Mouse (Mus musculus) neural tube, embryonic 14.5 days (tissue): Measurements from ENCODE around the gene Pdgfa. TPM values are rescaled to one million over a fixed set of nuclear protein-coding genes. Genes with fewer than 3 reads are reported as not detected.

Experiments
- ATAC-seq: fragments of 200-750 bp; cut with Nextera tagmentation; 2 replicates; pipeline ENCODE4 v1.8.0; 2017; ENCODE audit warnings: low read depth, mild to moderate bottlenecking, moderate TSS enrichment, moderate library complexity
- H3K27ac ChIP-seq: fragments of 300-500 bp; sonication (generic); 2 replicates; pipeline ENCODE4 v1.5.1; 2014; ENCODE audit warnings: low read depth, mild to moderate bottlenecking, control low read depth, low read length, moderate library complexity, mixed read lengths
- H3K27me3 ChIP-seq: fragments of 300-500 bp; sonication (generic); 2 replicates; pipeline ENCODE4 v1.6.1; 2014; ENCODE audit warnings: low read length; ENCODE audit not compliant: control insufficient read depth, insufficient read depth
- H3K36me3 ChIP-seq: fragments of 300-500 bp; sonication (generic); 2 replicates; pipeline ENCODE4 v1.6.1; 2014; ENCODE audit warnings: low read length, mixed read lengths; ENCODE audit not compliant: control insufficient read depth, insufficient read depth
- H3K4me1 ChIP-seq: fragments of 300-500 bp; sonication (generic); 2 replicates; pipeline ENCODE4 v1.6.1; 2014; ENCODE audit warnings: low read length; ENCODE audit not compliant: control insufficient read depth, insufficient read depth
- H3K4me2 ChIP-seq: fragments of 300-500 bp; sonication (generic); 2 replicates; pipeline ENCODE4 v1.6.1; 2014; ENCODE audit warnings: mild to moderate bottlenecking, low read depth, low read length, control low read depth
- H3K4me3 ChIP-seq: fragments of 300-500 bp; sonication (generic); 2 replicates; pipeline ENCODE4 v1.5.1; 2014; ENCODE audit warnings: low read depth, low read length, control low read depth, mixed read lengths
- H3K9ac ChIP-seq: fragments of 300-500 bp; sonication (generic); replicated peaks from 2 replicates; pipeline ENCODE4 v1.6.1; 2014; ENCODE audit warnings: low read depth, mild to moderate bottlenecking, control low read depth, low read length, mixed read lengths
- H3K9me3 ChIP-seq: fragments of 300-500 bp; sonication (generic); 2 replicates; pipeline ENCODE4 v1.6.1; 2016; ENCODE audit warnings: low read length; ENCODE audit not compliant: control insufficient read depth
- WGBS: fragments of 180-500 bp; shearing (Covaris S2); extraction: QIAGEN DNeasy Blood & Tissue Kit; methylation state at CpG from one replicate; pipeline ENCODE4 v1.1.7; 2014; 5-methylcytosine and 5-hydroxymethylcytosine counted together
- polyA plus RNA-seq: library from polyadenylated mRNA; unstranded; fragments of >200 nt; fragmentation: Nextera tagmentation; extraction: Ambion mirVana; gene quantifications from 2 replicates; pipeline ENCODE4 v1.2.1, GENCODE M21; 2014

The Pdgfa gene
- polyA plus RNA-seq, 1 experiment from 2014 or later: 23.4 TPM

DNA sequence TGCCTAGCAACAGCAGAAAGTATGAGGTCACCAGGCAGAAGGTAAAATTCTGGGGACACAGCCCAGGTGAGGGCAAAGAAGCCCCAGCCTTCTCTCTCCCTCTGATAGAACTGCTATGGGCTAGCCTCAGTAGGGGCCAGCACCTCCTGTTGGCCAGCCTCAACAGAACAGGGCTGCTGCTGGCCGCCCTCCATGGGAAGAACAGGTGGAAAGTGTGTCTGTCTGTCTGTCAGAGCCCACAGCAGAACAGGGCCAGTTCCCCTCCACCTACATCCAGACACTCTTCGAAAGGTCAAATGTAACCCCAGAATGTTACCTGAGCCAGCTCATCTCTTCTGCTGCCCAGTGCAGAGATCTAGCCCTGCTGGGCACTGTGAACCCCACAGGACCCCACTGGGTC lies 45.9 kb downstream of the Pdgfa start:
- Histone ChIP-seq H3K36me3 (no peaks in the 10 kb centered on the region), H3K27me3 (no peaks in the 10 kb centered on the region), H3K4me3 (no peak overlapping the region), H3K9ac (no peak overlapping the region), H3K27ac (no peak overlapping the region), H3K4me1 (peaks cover 19% of the 10 kb centered on the region), H3K4me2 (no peak overlapping the region), H3K9me3 (no peaks in the 10 kb centered on the region)
- no peak for ATAC-seq
- WGBS: 97% methylated on average over 2 of the region's 2 CpGs

DNA sequence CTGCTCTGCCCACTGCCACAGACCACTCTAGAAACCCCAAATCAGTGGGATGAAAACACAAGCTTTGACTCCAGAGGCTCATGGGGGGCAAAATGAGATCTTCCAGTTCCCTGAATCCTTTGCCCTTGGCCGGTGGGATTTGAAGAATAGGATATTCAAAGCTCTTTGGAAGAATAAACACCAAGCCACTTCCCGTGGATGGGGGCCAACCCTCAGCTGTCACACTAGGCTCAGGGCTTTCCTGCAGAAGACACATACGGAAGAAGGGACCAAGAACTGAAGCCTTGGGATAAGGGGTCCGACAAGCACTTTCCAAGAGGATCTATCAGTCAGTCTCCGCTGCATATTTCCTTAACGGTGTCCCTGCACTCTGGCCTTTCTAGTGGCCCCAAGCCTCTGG lies 48.0 kb downstream of the Pdgfa start:
- H3K4me2 ChIP-seq: no peak overlapping the region
- no peaks in the 10 kb centered on the region for H3K9me3 ChIP-seq
- H3K36me3 ChIP-seq: no peaks in the 10 kb centered on the region
- no peak overlapping the region for H3K4me3 ChIP-seq
- H3K27me3 ChIP-seq: no peaks in the 10 kb centered on the region
- peaks cover 19% of the 10 kb centered on the region for H3K4me1 ChIP-seq
- no peak overlapping the region for H3K9ac ChIP-seq
- H3K27ac ChIP-seq: no peak overlapping the region
- WGBS: 85% methylated on average over 6 of the region's 6 CpGs
- ATAC-seq: no peak

DNA sequence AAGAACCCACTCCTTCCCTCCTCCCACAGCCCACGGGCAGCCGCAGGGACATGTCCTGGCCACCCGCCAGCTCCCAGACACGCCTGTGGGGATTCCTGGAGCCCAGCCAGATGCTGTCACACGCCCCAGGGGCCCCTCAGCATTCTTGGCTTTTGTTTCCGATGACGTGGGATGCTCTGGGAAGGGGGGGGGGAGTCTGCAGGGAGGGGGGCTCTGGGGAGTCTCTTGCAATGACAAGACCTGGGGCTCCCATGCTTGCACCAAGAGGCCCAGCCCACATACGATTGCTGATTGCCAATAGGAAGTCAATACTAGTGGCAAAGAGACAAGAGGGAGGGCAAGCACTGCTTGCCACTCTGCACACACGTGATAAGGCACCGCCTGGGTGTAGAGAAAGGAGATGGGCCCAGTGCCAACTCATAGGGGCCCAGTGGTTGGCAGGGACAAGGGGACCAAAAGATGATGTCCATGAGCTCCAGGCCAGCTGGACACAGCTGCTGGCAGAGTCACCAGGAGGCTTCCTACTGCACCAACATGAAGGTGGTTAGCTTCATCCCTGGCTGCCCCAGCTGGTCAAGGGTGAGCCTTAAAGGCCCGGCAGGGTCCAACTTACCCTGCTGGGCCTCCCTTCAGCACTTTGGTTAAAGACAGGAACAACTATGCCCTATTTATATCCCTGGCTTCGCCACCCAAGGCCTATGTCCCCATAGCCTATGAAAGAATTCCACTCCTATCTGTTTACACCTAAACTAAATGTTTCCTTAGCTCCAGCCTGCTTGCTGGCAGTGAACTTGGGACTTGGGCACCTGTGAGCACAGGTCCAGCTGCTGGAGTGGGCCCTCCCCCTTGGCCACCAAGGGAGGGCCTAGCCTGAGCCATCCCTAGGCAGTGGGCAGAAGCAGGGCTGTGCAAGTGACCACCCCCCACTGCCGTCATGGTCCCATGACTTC lies 48.9 kb downstream of the Pdgfa start:
- no peak overlapping the region for H3K4me3 ChIP-seq
- H3K36me3 ChIP-seq: no peaks in the 10 kb centered on the region
- no peak overlapping the region for H3K9ac ChIP-seq
- H3K27me3 ChIP-seq: no peaks in the 10 kb centered on the region
- 33% methylated on average over 13 of the region's 13 CpGs for WGBS
- H3K9me3 ChIP-seq: no peaks in the 10 kb centered on the region
- no peak overlapping the region; the same call in 1 of the 2 replicates for H3K27ac ChIP-seq
- H3K4me1 ChIP-seq: peaks cover 15% of the 10 kb centered on the region
- ATAC-seq: peak; percentile 38
- no peak overlapping the region; the same call in 1 of the 2 replicates for H3K4me2 ChIP-seq

DNA sequence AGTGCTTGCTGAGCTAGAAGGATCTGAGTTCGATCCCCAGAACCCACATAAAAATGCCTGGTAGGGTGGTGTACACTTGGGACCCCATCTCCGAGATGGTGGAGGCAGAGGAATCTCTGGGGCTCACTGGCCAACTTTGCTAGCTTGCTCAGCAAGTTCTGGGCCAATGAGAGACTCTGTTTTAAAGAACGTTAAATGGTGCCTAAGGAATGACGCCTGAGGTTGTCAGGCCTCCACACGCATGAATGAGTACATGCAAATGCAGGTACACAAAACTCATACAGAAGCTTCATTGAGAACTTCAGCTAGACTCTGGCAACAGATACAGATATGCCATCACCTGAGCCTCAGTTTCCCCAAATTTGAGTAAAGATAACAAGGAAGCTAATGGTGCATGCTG lies 49.7 kb downstream of the Pdgfa start:
- H3K9ac ChIP-seq: no peak overlapping the region
- no peak overlapping the region for H3K4me3 ChIP-seq
- 69% methylated on average over 5 of the region's 5 CpGs for WGBS
- no peak for ATAC-seq
- no peak overlapping the region for H3K27ac ChIP-seq
- H3K27me3 ChIP-seq: no peaks in the 10 kb centered on the region
- no peaks in the 10 kb centered on the region for H3K36me3 ChIP-seq
- peaks cover 15% of the 10 kb centered on the region for H3K4me1 ChIP-seq
- H3K4me2 ChIP-seq: no peak overlapping the region
- H3K9me3 ChIP-seq: no peaks in the 10 kb centered on the region

DNA sequence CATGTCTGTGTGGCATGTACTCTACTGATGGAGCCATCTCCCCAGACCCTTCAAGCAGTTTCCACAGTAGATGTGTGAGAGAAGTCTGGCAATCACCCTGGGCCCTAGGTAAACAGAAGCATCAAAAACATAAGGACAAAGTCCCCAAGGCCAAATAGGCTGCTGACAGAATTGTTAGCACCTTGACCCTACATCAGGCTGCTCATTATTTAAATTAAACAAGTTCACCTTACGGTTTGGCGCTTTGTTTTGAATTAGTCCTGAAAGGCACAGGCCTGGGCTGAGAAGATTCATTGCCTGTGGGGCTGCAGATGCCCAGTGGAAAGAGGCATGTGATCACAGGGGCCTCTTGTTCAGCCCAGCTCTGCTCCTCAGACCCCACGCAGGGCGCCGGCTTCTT lies 50.2 kb downstream of the Pdgfa start:
- Histone ChIP-seq H3K9ac (no peak overlapping the region), H3K4me3 (no peak overlapping the region), H3K27me3 (no peaks in the 10 kb centered on the region), H3K27ac (no peak overlapping the region), H3K4me2 (no peak overlapping the region), H3K4me1 (peaks cover 15% of the 10 kb centered on the region), H3K36me3 (no peaks in the 10 kb centered on the region), H3K9me3 (no peaks in the 10 kb centered on the region)
- WGBS: 49% methylated on average over 5 of the region's 5 CpGs
- ATAC-seq: no peak

DNA sequence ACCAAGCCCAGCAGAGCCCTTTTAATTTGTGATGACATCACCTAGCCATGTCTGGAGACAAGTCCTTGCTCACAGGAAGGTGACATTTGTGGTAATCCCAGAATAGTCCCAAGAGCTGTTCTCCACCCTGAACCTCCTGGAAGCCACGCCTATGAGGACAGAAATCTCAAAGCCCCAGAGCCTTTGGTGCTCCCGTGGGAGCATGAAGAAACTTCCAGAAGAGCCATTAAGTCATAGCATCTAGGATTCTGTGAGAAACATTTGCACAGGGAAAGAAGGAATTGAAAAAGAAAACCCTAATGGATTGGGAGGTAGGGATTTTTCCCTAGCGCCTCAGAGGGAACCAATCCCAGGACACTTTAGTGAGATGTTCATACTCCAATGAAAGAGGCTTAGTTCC lies 52.2 kb downstream of the Pdgfa start:
- Histone ChIP-seq H3K9me3 (no peaks in the 10 kb centered on the region), H3K36me3 (no peaks in the 10 kb centered on the region), H3K27me3 (no peaks in the 10 kb centered on the region), H3K4me1 (peaks cover 15% of the 10 kb centered on the region), H3K27ac (no peak overlapping the region), H3K4me2 (no peak overlapping the region), H3K9ac (no peak overlapping the region), H3K4me3 (no peak overlapping the region)
- no peak for ATAC-seq
- WGBS: 89% methylated on average over 3 of the region's 3 CpGs

DNA sequence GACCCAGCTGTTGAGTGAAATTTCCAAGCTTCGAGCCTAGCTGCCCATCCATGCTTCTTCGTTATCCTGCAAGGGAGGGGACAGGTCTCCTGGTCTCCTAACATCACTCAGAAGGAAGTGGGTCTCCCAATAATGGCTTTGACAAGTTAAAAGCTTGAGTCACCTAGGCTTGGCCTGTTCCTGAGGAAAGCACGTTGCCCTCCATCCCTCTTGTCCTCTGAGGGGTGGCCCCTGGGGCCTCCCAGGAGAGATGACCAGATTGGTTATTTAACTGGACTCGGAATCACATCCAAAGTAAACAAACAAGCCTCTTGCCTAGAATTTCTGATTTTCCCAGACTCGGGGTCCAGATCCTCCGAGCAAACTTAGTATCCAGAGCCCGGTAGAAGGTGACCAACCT lies 52.6 kb downstream of the Pdgfa start:
- Histone ChIP-seq H3K4me3 (no peak overlapping the region), H3K9ac (no peak overlapping the region), H3K4me1 (peaks cover 15% of the 10 kb centered on the region), H3K27me3 (no peaks in the 10 kb centered on the region), H3K9me3 (no peaks in the 10 kb centered on the region), H3K27ac (no peak overlapping the region), H3K36me3 (no peaks in the 10 kb centered on the region), H3K4me2 (no peak overlapping the region)
- 94% methylated on average over 7 of the region's 7 CpGs for WGBS
- no peak for ATAC-seq

DNA sequence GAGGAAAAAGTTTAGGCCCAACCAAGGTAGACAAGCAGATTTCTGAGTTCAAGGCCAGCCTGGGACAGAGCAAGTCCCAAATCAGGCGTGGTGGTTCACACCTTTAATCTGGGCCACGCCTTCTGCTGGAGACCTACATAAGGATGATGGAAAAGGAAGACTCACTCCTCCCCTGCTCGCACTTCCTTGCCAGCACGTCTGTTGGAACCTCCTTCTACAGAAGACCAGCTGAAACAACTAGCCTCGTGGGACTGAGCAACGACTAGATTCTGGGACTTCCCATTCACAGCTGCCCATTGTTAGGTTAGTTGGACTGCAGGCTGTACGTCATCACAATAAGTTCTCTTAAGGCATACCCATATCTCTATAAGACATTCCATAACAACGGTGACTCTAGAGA lies 55.3 kb downstream of the Pdgfa start:
- Histone ChIP-seq H3K27me3 (no peaks in the 10 kb centered on the region), H3K4me3 (no peak overlapping the region), H3K27ac (no peak overlapping the region), H3K4me2 (no peak overlapping the region), H3K9ac (no peak overlapping the region), H3K9me3 (no peaks in the 10 kb centered on the region), H3K36me3 (no peaks in the 10 kb centered on the region), H3K4me1 (no peaks in the 10 kb centered on the region)
- ATAC-seq: no peak
- WGBS: 72% methylated on average over 8 of the region's 8 CpGs

DNA sequence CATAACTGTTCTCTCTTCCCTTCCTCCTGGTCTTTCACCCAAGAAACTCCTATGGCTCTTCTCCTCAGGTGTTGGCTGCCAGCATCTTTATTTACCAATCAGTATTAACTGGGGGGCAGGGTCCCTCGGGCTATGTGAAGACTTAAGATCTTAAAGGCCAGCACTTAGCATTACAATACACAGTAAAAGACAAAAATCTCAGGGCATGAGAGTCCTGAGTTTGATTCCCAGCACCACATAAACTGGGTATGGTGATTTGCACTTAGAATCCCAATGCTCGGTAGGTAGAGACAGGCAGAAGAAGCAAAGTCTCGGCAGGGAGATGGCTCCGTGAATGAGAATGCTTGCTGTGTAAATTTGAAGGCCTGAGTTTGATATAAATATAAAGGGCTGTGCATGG lies 56.6 kb downstream of the Pdgfa start:
- H3K9ac ChIP-seq: no peak overlapping the region
- no peak overlapping the region for H3K27ac ChIP-seq
- H3K4me1 ChIP-seq: no peaks in the 10 kb centered on the region
- H3K9me3 ChIP-seq: no peaks in the 10 kb centered on the region
- H3K4me2 ChIP-seq: no peak overlapping the region
- no peaks in the 10 kb centered on the region for H3K36me3 ChIP-seq
- ATAC-seq: no peak
- WGBS: 89% methylated on average over 4 of the region's 4 CpGs
- H3K27me3 ChIP-seq: no peaks in the 10 kb centered on the region
- H3K4me3 ChIP-seq: no peak overlapping the region
